Mouse (Mus musculus) liver, embryonic 14.5 days (tissue): ENCODE measurements around the gene Rassf8. TPM values are rescaled to one million over a fixed set of nuclear protein-coding genes. Genes with fewer than 3 reads are reported as not detected.

ENCODE experiments used
- ATAC-seq: fragments of 200-750 bp; cut with Nextera tagmentation; 2 replicates; pipeline ENCODE4 v1.8.0; 2017; ENCODE audit warnings: moderate number of reproducible peaks, mild to moderate bottlenecking, moderate library complexity; ENCODE audit not compliant: insufficient read depth
- DNase-seq, 3 experiments: peaks; one replicate each; pipeline ENCODE4 v3.0.0-alpha.2; 2012 to 2013; ENCODE audit warnings: low read depth in 3 of 3, low spot score in 3 of 3
- H3K27ac ChIP-seq: fragments of 300-500 bp; sonication (generic); 2 replicates; pipeline ENCODE4 v1.5.1; 2014; ENCODE audit warnings: moderate library complexity, mild to moderate bottlenecking, control low read depth, inconsistent platforms
- H3K27me3 ChIP-seq: fragments of 300-500 bp; sonication (generic); 2 replicates; pipeline ENCODE4 v1.6.1; 2014; ENCODE audit warnings: mild to moderate bottlenecking, low read length, moderate library complexity; ENCODE audit not compliant: control insufficient read depth, insufficient read depth
- H3K36me3 ChIP-seq: fragments of 300-500 bp; sonication (generic); replicated peaks from 2 replicates; pipeline ENCODE4 v1.6.1; 2014; ENCODE audit warnings: low read depth; ENCODE audit not compliant: control insufficient read depth, insufficient read depth
- H3K4me1 ChIP-seq, 2 experiments: fragments of 200-500 bp in 1 of 2; fragments of 300-500 bp in 1 of 2; sonication (generic) in 1 of 2; replicated peaks; 2 replicates each; pipeline ENCODE4 v1.6.1; 2012 to 2014; ENCODE audit warnings: antibody characterized with exemption in 1 of 2, inconsistent platforms in 1 of 2, low read length in 1 of 2; ENCODE audit not compliant: control insufficient read depth in 2 of 2, insufficient read depth in 2 of 2
- H3K4me2 ChIP-seq: fragments of 300-500 bp; sonication (generic); 2 replicates; pipeline ENCODE4 v1.6.1; 2014; ENCODE audit warnings: low read depth, mild to moderate bottlenecking, control low read depth, moderate library complexity
- H3K4me3 ChIP-seq, 2 experiments: fragments of 200-500 bp in 1 of 2; fragments of 300-500 bp in 1 of 2; sonication (generic) in 1 of 2; 2 replicates each; pipeline ENCODE4 v1.5.1; 2012 to 2014; ENCODE audit warnings: low read depth in 2 of 2, low read length in 2 of 2, mild to moderate bottlenecking in 2 of 2, control low read depth in 1 of 2, inconsistent platforms in 1 of 2, moderate library complexity in 1 of 2; ENCODE audit not compliant: insufficient read depth in 1 of 2
- H3K9ac ChIP-seq: fragments of 300-500 bp; sonication (generic); replicated peaks from 2 replicates; pipeline ENCODE4 v1.6.1; 2014; ENCODE audit warnings: mild to moderate bottlenecking, control low read depth, moderate library complexity
- H3K9me3 ChIP-seq: fragments of 300-500 bp; sonication (generic); 2 replicates; pipeline ENCODE4 v1.6.1; 2016; ENCODE audit warnings: low read length, mixed read lengths; ENCODE audit not compliant: control insufficient read depth
- CTCF ChIP-seq: IDR thresholded peaks from 2 replicates; pipeline ENCODE4 v1.5.1; 2016; ENCODE audit warnings: antibody characterized with exemption, low read depth, control low read depth
- EP300 ChIP-seq: IDR thresholded peaks from 2 replicates; pipeline ENCODE4 v1.6.1; 2016; ENCODE audit warnings: antibody characterized with exemption, low read depth
- WGBS: fragments of 180-500 bp; shearing (Covaris S2); extraction: QIAGEN DNeasy Blood & Tissue Kit; methylation state at CpG from one replicate; pipeline ENCODE4 v1.1.7; 2014; ENCODE audit not compliant: insufficient replicate concordance; 5-methylcytosine and 5-hydroxymethylcytosine counted together
- polyA plus RNA-seq, 2 experiments: library from polyadenylated mRNA; depleted of rRNA in 1 of 2; stranded (reverse) in 1 of 2; unstranded in 1 of 2; fragments of >200 nt; fragmentation: Nextera tagmentation in 1 of 2; extraction: Ambion mirVana in 1 of 2; gene quantifications; 2 replicates each; pipeline versions ENCODE4 v1.2.1 to v1.2.3; 2012 to 2014

Gene Rassf8
- polyA plus RNA-seq, 2 experiments: 1.4 to 3.1 TPM

DNA sequence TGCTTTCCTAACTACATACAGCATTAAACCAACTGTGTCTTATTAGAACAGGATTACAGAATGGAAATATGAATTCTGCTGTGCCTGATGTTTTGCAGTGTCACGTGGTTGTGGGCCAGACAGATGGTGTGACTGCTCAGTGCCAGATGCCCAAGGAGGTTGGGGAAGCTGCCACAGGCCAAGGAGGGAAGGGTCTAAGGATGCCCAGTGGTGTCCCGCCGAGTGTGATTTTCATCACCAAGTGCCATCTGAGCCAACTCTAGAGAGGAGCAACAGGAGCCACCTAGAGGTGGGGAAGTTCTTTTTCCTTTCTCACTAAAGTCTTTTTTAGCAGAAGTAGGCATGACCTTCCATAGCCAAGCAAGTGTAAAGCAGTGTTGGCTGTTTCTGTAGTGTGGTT lies 3.8 kb downstream of the Rassf8 start:
- 57% methylated on average over 3 of the region's 3 CpGs for WGBS
- no peak for ATAC-seq

DNA sequence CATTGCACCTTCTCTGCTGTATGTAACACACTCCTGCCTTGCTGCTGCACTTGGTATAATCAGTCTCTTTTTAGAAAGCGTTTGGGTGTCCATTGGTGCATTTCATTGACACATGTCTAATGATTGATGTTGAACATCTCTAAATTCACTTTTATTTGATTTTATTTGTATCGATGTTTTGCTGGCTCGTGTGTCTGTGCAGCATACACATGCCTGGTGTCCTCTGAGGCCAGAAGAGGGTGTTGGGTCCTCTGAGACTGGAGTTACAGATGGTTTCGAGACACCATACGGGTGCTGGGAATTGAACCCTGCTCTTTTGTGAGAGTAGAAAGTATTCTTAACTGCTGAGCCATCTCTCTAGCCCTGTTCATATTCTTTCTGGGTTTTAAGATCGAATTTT lies 6.7 kb downstream of the Rassf8 start:
- TF ChIP-seq EP300 (no peak), CTCF (no peak)
- no peak overlapping the region for H3K4me3 ChIP-seq
- DNase-seq: no peak
- ATAC-seq: no peak
- H3K27me3 ChIP-seq: peaks cover 5% of the 10 kb centered on the region
- no peaks in the 10 kb centered on the region for H3K36me3 ChIP-seq
- H3K9me3 ChIP-seq: no peaks in the 10 kb centered on the region
- no peak overlapping the region for H3K9ac ChIP-seq
- H3K4me2 ChIP-seq: no peak overlapping the region
- H3K27ac ChIP-seq: no peak overlapping the region
- H3K4me1 ChIP-seq: peaks cover 0 to 9% of the 10 kb centered on the region in 2 experiments; a peak in 2 of 4 replicates
- 55% methylated on average over 6 of the region's 6 CpGs for WGBS

More for the DNA sequence above, 3.8 kb downstream of the Rassf8 start:
- no peaks in the 10 kb centered on the region for H3K36me3 ChIP-seq
- H3K27ac ChIP-seq: no peak overlapping the region
- H3K4me1 ChIP-seq: peaks cover 0 to 5% of the 10 kb centered on the region in 2 experiments; a peak in 1 of 4 replicates
- H3K9ac ChIP-seq: no peak overlapping the region
- peaks cover 31% of the 10 kb centered on the region for H3K27me3 ChIP-seq
- DNase-seq: no peak
- H3K4me2 ChIP-seq: no peak overlapping the region
- H3K4me3 ChIP-seq: no peak overlapping the region
- TF ChIP-seq CTCF (no peak), EP300 (no peak)
- H3K9me3 ChIP-seq: no peaks in the 10 kb centered on the region

DNA sequence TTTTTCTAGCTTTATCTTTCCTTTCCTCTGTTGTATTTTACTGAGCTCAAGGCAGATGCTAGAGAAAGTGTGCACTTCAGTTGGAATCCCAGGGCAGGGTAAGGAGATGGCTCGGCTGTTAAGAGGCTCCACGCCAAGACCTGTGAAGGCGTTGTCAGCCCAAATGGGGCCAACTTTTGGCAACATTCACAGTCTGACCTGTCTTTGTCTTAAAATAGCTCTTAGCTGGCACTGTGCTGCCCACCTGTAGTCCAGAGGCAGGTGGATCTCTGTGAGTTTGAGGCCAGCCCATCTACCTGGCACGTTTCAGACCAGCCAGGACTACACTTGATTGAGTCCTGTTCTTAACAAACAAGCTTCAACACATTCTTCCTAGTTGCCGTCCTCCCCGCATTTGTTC lies 7.9 kb downstream of the Rassf8 start:
- Histone ChIP-seq H3K9me3 (no peaks in the 10 kb centered on the region), H3K4me1 (peaks cover 0 to 17% of the 10 kb centered on the region in 2 experiments; a peak in 2 of 4 replicates), H3K9ac (no peak overlapping the region), H3K27me3 (no peaks in the 10 kb centered on the region), H3K27ac (no peak overlapping the region), H3K4me2 (no peak overlapping the region), H3K36me3 (no peaks in the 10 kb centered on the region), H3K4me3 (no peak overlapping the region)
- DNase-seq (no peak), ATAC-seq (no peak)
- 49% methylated on average over 6 of the region's 6 CpGs for WGBS
- no peak for TF ChIP-seq CTCF
- TF ChIP-seq EP300: no peak

DNA sequence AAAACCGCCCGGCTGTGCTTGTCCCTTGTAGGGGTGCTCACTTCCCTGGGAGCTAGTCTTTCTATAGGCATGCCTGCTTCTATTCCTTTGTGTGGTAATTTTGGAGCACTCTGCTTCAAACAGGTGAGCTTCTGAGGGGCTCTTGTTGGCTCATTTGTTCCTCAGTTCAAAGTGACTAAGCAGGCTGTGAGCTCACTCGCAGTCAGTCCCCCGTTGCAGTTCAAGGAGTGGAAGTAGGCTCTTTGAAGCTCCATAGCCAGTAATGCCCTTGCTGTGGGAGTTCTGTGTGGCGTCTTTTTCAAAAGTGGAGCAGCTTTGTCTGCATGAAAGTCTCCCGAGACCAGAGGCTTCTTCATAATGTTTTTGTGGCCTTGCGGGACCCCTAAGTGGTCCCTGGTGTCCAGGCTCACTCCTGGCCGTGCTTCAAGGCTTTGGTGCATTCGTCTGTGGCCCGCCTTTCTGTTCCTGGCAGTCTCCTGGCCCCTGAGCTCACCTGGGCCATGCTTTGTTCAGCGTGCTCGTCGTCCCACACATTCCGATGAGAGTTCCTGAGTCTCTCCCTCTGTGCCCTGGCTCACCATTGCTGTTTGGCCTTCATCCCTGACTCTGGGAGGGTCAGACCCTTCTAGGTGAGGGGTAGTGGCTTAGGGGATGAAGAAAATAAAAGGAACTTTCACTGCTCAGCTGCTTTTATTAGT lies 9.5 kb downstream of the Rassf8 start:
- H3K36me3 ChIP-seq: no peaks in the 10 kb centered on the region
- H3K4me2 ChIP-seq: no peak overlapping the region
- peaks cover 0 to 21% of the 10 kb centered on the region in 2 experiments; a peak in 2 of 4 replicates for H3K4me1 ChIP-seq
- 60% methylated on average over 14 of the region's 14 CpGs for WGBS
- no peak overlapping the region for H3K9ac ChIP-seq
- no peak overlapping the region for H3K4me3 ChIP-seq
- no peaks in the 10 kb centered on the region for H3K9me3 ChIP-seq
- no peaks in the 10 kb centered on the region for H3K27me3 ChIP-seq
- no peak for ATAC-seq
- no peak for DNase-seq
- no peak overlapping the region for H3K27ac ChIP-seq
- TF ChIP-seq CTCF: no peak

DNA sequence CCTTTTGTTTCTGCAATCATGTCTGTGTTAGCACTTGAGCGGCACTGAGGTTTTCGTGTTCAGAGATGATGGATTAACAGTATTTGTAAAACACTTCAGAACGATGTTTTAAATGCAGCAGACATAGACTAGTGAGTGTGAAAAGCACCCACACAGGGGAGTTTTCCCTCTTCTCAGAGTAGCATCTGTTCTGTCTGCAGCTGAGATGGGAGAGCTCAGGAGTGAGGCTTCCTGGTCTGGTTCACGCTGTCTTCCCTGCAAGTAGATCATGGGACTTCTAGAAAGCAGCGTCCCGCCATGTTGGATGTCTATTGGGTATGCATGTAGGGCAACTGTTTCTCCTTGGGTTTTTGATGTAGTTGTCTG lies 10.1 kb downstream of the Rassf8 start:
- no peak overlapping the region for H3K27ac ChIP-seq
- no peak overlapping the region for H3K9ac ChIP-seq
- H3K4me3 ChIP-seq: no peak overlapping the region
- no peak overlapping the region for H3K4me2 ChIP-seq
- TF ChIP-seq EP300 (no peak), CTCF (no peak)
- no peak for DNase-seq
- H3K36me3 ChIP-seq: no peaks in the 10 kb centered on the region
- H3K27me3 ChIP-seq: no peaks in the 10 kb centered on the region
- 74% methylated on average over 6 of the region's 6 CpGs for WGBS
- H3K9me3 ChIP-seq: no peaks in the 10 kb centered on the region
- peaks cover 0 to 21% of the 10 kb centered on the region in 2 experiments; a peak in 2 of 4 replicates for H3K4me1 ChIP-seq
- ATAC-seq: no peak
